Mouse (Mus musculus) MEL (cell line): ENCODE data around the gene Neto2. TPM values are rescaled to one million over a fixed set of nuclear protein-coding genes. Genes with fewer than 3 reads are reported as not detected.

Source experiments
- DNase-seq: peaks from one replicate; pipeline ENCODE4 v3.0.0; 2011; ENCODE audit warnings: low read depth, low spot score
- H3K27ac ChIP-seq: 2 replicates; pipeline ENCODE4 v1.5.1; 2012; ENCODE audit warnings: low read depth, mild to moderate bottlenecking, control low read depth, low read length, moderate library complexity; ENCODE audit not compliant: control insufficient read depth
- H3K27me3 ChIP-seq, 2 experiments: fragments of 150-350 bp in 1 of 2; sonication (generic) in 1 of 2; 2 replicates each; pipeline ENCODE4 v1.6.1; 2012; ENCODE audit warnings: low read length in 2 of 2, mild to moderate bottlenecking in 2 of 2, improper control_type of control experiment in 1 of 2, moderate library complexity in 1 of 2; ENCODE audit not compliant: insufficient read depth in 2 of 2, control insufficient read depth in 1 of 2
- H3K36me3 ChIP-seq, 2 experiments: 2 replicates each; pipeline ENCODE4 v1.6.1; 2012 to 2014; ENCODE audit warnings: low read length in 2 of 2, improper control_type of control experiment in 1 of 2, inconsistent platforms in 1 of 2, mild to moderate bottlenecking in 1 of 2; ENCODE audit not compliant: insufficient read depth in 2 of 2, control insufficient read depth in 1 of 2
- H3K4me1 ChIP-seq, 2 experiments: fragments of 150-350 bp in 1 of 2; sonication (generic) in 1 of 2; 2 replicates each; pipeline ENCODE4 v1.6.1; 2012; ENCODE audit warnings: low read length in 2 of 2, improper control_type of control experiment in 1 of 2, mild to moderate bottlenecking in 1 of 2; ENCODE audit not compliant: insufficient read depth in 2 of 2, control insufficient read depth in 1 of 2
- H3K4me3 ChIP-seq, 2 experiments: fragments of 150-350 bp in 1 of 2; sonication (generic) in 1 of 2; 2 replicates each; pipeline ENCODE4 v1.5.1; 2012; ENCODE audit warnings: low read depth in 2 of 2, low read length in 2 of 2, mild to moderate bottlenecking in 2 of 2, moderate library complexity in 2 of 2, control low read depth in 1 of 2, improper control_type of control experiment in 1 of 2; ENCODE audit not compliant: control insufficient read depth in 1 of 2, insufficient read depth in 1 of 2
- H3K79me2 ChIP-seq: 2 replicates; pipeline ENCODE4 v1.6.1; 2012; ENCODE audit warnings: mild to moderate bottlenecking, low read length, moderate library complexity; ENCODE audit not compliant: control insufficient read depth, poor library complexity, insufficient read depth
- H3K9ac ChIP-seq: 2 replicates; pipeline ENCODE4 v1.6.1; 2012; ENCODE audit warnings: low read depth, mild to moderate bottlenecking, control low read depth, low read length, moderate library complexity; ENCODE audit not compliant: control insufficient read depth, poor library complexity, severe bottlenecking
- H3K9me3 ChIP-seq: fragments of 150-350 bp; sonication (generic); replicated peaks from 2 replicates; pipeline ENCODE4 v1.6.1; 2012; ENCODE audit warnings: mild to moderate bottlenecking, low read length, improper control_type of control experiment, moderate library complexity; ENCODE audit not compliant: insufficient read depth
- BHLHE40 ChIP-seq: IDR thresholded peaks from 2 replicates; pipeline ENCODE4 v1.6.1; 2012; ENCODE audit warnings: low read depth, mild to moderate bottlenecking, inconsistent platforms, low read length, improper control_type of control experiment, borderline replicate concordance
- CHD1 ChIP-seq: IDR thresholded peaks from 2 replicates; pipeline ENCODE4 v1.6.1; 2012; ENCODE audit warnings: low read depth, mild to moderate bottlenecking, inconsistent platforms, low read length, improper control_type of control experiment
- CTCF ChIP-seq, 3 experiments: IDR thresholded peaks in 2 of 3; conservative IDR thresholded peaks in 1 of 3; 2 replicates each; pipeline ENCODE4 v1.5.1; 2011 to 2012; ENCODE audit warnings: low read length in 3 of 3, low read depth in 2 of 3, mild to moderate bottlenecking in 2 of 3, improper control_type of control experiment in 1 of 3, inconsistent platforms in 1 of 3, mixed read lengths in 1 of 3, moderate library complexity in 1 of 3; ENCODE audit not compliant: control insufficient read depth in 1 of 3, insufficient read depth in 1 of 3, poor library complexity in 1 of 3, severe bottlenecking in 1 of 3
- ELF1 ChIP-seq: IDR thresholded peaks from 2 replicates; pipeline ENCODE4 v1.6.1; 2014; ENCODE audit warnings: low read depth, mild to moderate bottlenecking, inconsistent platforms, low read length, improper control_type of control experiment, moderate library complexity
- EP300 ChIP-seq, 2 experiments: IDR thresholded peaks; 2 replicates each; pipeline ENCODE4 v1.6.1; 2011; ENCODE audit warnings: improper control_type of control experiment in 2 of 2, low read length in 2 of 2, low read depth in 1 of 2, mild to moderate bottlenecking in 1 of 2
- ETS1 ChIP-seq: IDR thresholded peaks from 2 replicates; pipeline ENCODE4 v1.6.1; 2012; ENCODE audit warnings: low read depth, mild to moderate bottlenecking, inconsistent platforms, low read length, improper control_type of control experiment, moderate library complexity
- GATA1 ChIP-seq: IDR thresholded peaks from 2 replicates; pipeline ENCODE4 v1.6.1; 2011; ENCODE audit warnings: low read depth, low read length, improper control_type of control experiment
- JUND ChIP-seq: IDR thresholded peaks from 2 replicates; pipeline ENCODE4 v1.6.1; 2011; ENCODE audit warnings: low read depth, mild to moderate bottlenecking, improper control_type of control experiment, low read length
- MAX ChIP-seq: IDR thresholded peaks from 2 replicates; pipeline ENCODE4 v1.6.1; 2011; ENCODE audit warnings: low read length, improper control_type of control experiment
- MAZ ChIP-seq: IDR thresholded peaks from 2 replicates; pipeline ENCODE4 v1.6.1; 2012; ENCODE audit warnings: low read depth, mild to moderate bottlenecking, inconsistent platforms, low read length, improper control_type of control experiment
- MEF2A ChIP-seq: IDR thresholded peaks from 2 replicates; pipeline ENCODE4 v1.6.1; 2014; ENCODE audit warnings: low read depth, mild to moderate bottlenecking, inconsistent platforms, low read length, improper control_type of control experiment; ENCODE audit not compliant: poor library complexity, insufficient replicate concordance, severe bottlenecking; ENCODE audit errors: extremely low read depth
- MXI1 ChIP-seq: IDR thresholded peaks from 2 replicates; pipeline ENCODE4 v1.6.1; 2011; ENCODE audit warnings: mild to moderate bottlenecking, low read depth, low read length, improper control_type of control experiment
- MYB ChIP-seq: IDR thresholded peaks from 2 replicates; pipeline ENCODE4 v1.6.1; 2011; ENCODE audit warnings: mild to moderate bottlenecking, low read depth, low read length, improper control_type of control experiment
- MYC ChIP-seq: IDR thresholded peaks from 2 replicates; pipeline ENCODE4 v1.6.1; 2011; ENCODE audit warnings: low read depth, mild to moderate bottlenecking, low read length, improper control_type of control experiment, moderate library complexity
- NRF1 ChIP-seq: IDR thresholded peaks from 2 replicates; pipeline ENCODE4 v1.6.1; 2014; ENCODE audit warnings: low read depth, mild to moderate bottlenecking, inconsistent platforms, low read length, improper control_type of control experiment, moderate library complexity; ENCODE audit not compliant: poor library complexity, insufficient read depth, severe bottlenecking
- POLR2AphosphoS5 ChIP-seq: IDR thresholded peaks from 2 replicates; pipeline ENCODE4 v1.6.1; 2012; ENCODE audit warnings: low read depth, borderline replicate concordance, mild to moderate bottlenecking, inconsistent platforms, low read length, moderate library complexity, mixed read lengths
- RCOR1 ChIP-seq: IDR thresholded peaks from 2 replicates; pipeline ENCODE4 v1.6.1; 2012; ENCODE audit warnings: low read depth, mild to moderate bottlenecking, inconsistent platforms, low read length, improper control_type of control experiment
- SIN3A ChIP-seq: IDR thresholded peaks from 2 replicates; pipeline ENCODE4 v1.6.1; 2012; ENCODE audit warnings: low read length, improper control_type of control experiment, inconsistent platforms
- SMC3 ChIP-seq: IDR thresholded peaks from 2 replicates; pipeline ENCODE4 v1.6.1; 2011; ENCODE audit warnings: low read depth, low read length, improper control_type of control experiment
- TAL1 ChIP-seq: IDR thresholded peaks from 2 replicates; pipeline ENCODE4 v1.6.1; 2012; ENCODE audit warnings: mild to moderate bottlenecking, inconsistent platforms, low read length, moderate library complexity, mixed read lengths
- TBP ChIP-seq: IDR thresholded peaks from 2 replicates; pipeline ENCODE4 v1.8.0; 2011; ENCODE audit warnings: low read depth, low read length, improper control_type of control experiment
- TCF12 ChIP-seq: IDR thresholded peaks from 2 replicates; pipeline ENCODE4 v1.6.1; 2014; ENCODE audit warnings: low read depth, mild to moderate bottlenecking, inconsistent platforms, low read length, improper control_type of control experiment, moderate library complexity
- UBTF ChIP-seq: IDR thresholded peaks from 2 replicates; pipeline ENCODE4 v1.6.1; 2012; ENCODE audit warnings: low read depth, mild to moderate bottlenecking, inconsistent platforms, low read length, improper control_type of control experiment, moderate library complexity, borderline replicate concordance; ENCODE audit not compliant: insufficient read depth
- USF1 ChIP-seq: IDR thresholded peaks from 2 replicates; pipeline ENCODE4 v1.6.1; 2014; ENCODE audit warnings: low read depth, mild to moderate bottlenecking, inconsistent platforms, low read length, improper control_type of control experiment, moderate library complexity
- ZC3H11A ChIP-seq: IDR thresholded peaks from 2 replicates; pipeline ENCODE4 v1.6.1; 2012; ENCODE audit warnings: low read depth, mild to moderate bottlenecking, inconsistent platforms, low read length, improper control_type of control experiment
- ZKSCAN1 ChIP-seq: IDR thresholded peaks from 2 replicates; pipeline ENCODE4 v1.6.1; 2012; ENCODE audit warnings: low read depth, mild to moderate bottlenecking, inconsistent platforms, low read length, improper control_type of control experiment, moderate library complexity
- polyA plus RNA-seq, 2 experiments: library from polyadenylated mRNA; stranded (reverse) in 1 of 2; unstranded in 1 of 2; fragments of >175 nt in 1 of 2; fragments of >200 nt in 1 of 2; gene quantifications; 2 replicates each; pipeline versions ENCODE4 v1.2.1 to v1.2.4; 2012; ENCODE audit warnings: low replicate concordance in 2 of 2, low read depth in 1 of 2; ENCODE audit not compliant: insufficient read length in 2 of 2, insufficient read depth in 1 of 2, missing spikeins in 1 of 2
- total RNA-seq: library from RNA; depleted of rRNA; stranded (reverse); fragments of 300-350 nt; gene quantifications from 2 replicates; pipeline ENCODE4 v1.2.3, GENCODE M21; 2012

Gene Neto2
- total and polyA plus RNA-seq, 3 experiments: 3.2 to 4.3 TPM; not detected in 1

DNA sequence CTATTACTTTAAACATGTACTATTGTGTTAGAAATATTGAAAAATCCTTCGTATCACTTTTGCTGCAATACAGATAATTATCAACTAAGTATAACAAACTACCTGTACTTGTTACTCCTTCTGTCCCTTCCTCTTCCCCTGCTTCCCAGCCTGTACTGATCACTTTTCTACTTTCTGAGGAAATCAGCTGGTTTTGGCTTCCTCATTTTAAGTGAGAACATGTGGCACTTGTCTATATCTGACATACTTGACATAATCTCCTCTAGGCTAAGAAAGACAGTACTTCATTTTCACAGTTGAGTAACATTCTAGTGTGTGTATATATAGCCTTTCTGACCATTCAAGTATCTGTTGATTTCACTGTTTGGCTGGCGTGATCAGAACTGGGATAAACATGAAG, 49.5 kb downstream of the Neto2 start:
- no peak for TF ChIP-seq CHD1
- peak; percentile 66; the same call in 1 of the 2 replicates for TF ChIP-seq SIN3A
- TF ChIP-seq ZKSCAN1: no peak
- peak; percentile 56; the same call in 1 of the 2 replicates for TF ChIP-seq MYC
- 0 out of 2 replicates have a peak, but pooled peaks have one; percentile 3 for TF ChIP-seq GATA1
- no peak for TF ChIP-seq MAZ
- peak; percentile 63; the same call in 1 of the 2 replicates for TF ChIP-seq MXI1
- no peak for TF ChIP-seq JUND
- peak; percentile 94 for TF ChIP-seq ETS1
- TF ChIP-seq TAL1: no peak
- peak; percentile 37; the same call in 1 of the 2 replicates for TF ChIP-seq MAX
- H3K4me3 ChIP-seq: no peak overlapping the region

DNA sequence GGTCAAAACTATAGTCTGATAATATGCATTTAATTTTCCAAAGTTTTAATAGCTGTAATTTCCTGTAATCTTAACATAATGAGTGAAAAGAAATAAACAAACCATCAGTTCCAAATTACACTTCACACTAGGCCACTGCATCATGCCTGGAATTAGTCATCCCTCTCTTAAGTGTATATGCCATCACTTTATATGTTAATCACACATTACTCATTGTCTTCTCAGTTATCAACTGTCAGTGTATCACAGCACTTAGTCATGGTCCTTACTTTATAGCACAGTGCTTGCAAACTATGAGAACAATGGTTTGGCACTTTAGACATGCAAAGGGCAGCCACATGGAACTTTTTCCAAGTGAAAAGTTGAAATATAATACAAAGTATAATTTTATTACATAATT, 52.2 kb downstream of the Neto2 start:
- TF ChIP-seq MXI1 (no peak), CTCF (IDR thresholded peaks at IDR 0.05 in 2 of 3, conservative IDR thresholded peaks at IDR 0.05 in 1 of 3; ENCODE audit: control insufficient read depth in 1 of 3, insufficient read depth in 1 of 3, low read depth in 2 of 3, low read length in 3 of 3, poor library complexity in 1 of 3, severe bottlenecking in 1 of 3) (no peak), USF1 (no peak), ZKSCAN1 (no peak), CHD1 (no peak), TBP (no peak), TCF12 (no peak), EP300 (IDR thresholded peaks at IDR 0.05; ENCODE audit: low read depth in 1 of 2, low read length in 2 of 2) (no peak), RCOR1 (no peak), UBTF (no peak), ELF1 (no peak), MEF2A (no peak), POLR2AphosphoS5 (no peak), BHLHE40 (no peak), SMC3 (no peak), MAX (no peak), GATA1 (no peak), MYB (no peak), NRF1 (no peak), ZC3H11A (no peak)
- no peak overlapping the region for H3K4me3 ChIP-seq
- no peaks in the 10 kb centered on the region for H3K9me3 ChIP-seq

More for the DNA sequence above, 49.5 kb downstream of the Neto2 start:
- Histone ChIP-seq H3K27me3 (no peaks in the 10 kb centered on the region), H3K4me1 (peaks cover 3 to 4% of the 10 kb centered on the region in 2 experiments; a peak in 2 of 4 replicates), H3K9me3 (no peaks in the 10 kb centered on the region), H3K36me3 (peaks cover 0 to 6% of the 10 kb centered on the region in 2 experiments; a peak in 3 of 4 replicates), H3K9ac (no peak overlapping the region), H3K79me2 (no peaks in the 10 kb centered on the region), H3K27ac (no peak overlapping the region)
- DNase-seq: peak; percentile 51

More for the DNA sequence above, 52.2 kb downstream of the Neto2 start:
- Histone ChIP-seq H3K79me2 (no peaks in the 10 kb centered on the region), H3K27ac (no peak overlapping the region), H3K4me1 (no peaks in the 10 kb centered on the region), H3K27me3 (no peaks in the 10 kb centered on the region), H3K9ac (no peak overlapping the region), H3K36me3 (peaks cover 0 to 4% of the 10 kb centered on the region in 2 experiments; a peak in 3 of 4 replicates)
- DNase-seq: no peak
